Mouse (Mus musculus): ENCODE measurements around the gene Gm17490. TPM values are rescaled to one million over a fixed set of nuclear protein-coding genes. Genes with fewer than 3 reads are reported as not detected.

The Gm17490 gene
- polyA plus RNA-seq, 1 experiment from 2014 or later: not detected

- Histone ChIP-seq H3K4me3 (ENCODE audit: low read depth, low read length) (no peak within 1 kb of the TSS), H3K4me2 (replicated peaks; ENCODE audit: low read depth, low read length) (no peak within 1 kb of the TSS), H3K9ac (replicated peaks; ENCODE audit: low read depth, low read length) (no peak within 1 kb of the TSS), H3K36me3 (ENCODE audit: control insufficient read depth, insufficient read depth, low read length) (no peaks in the 10 kb centered on the region), H3K27me3 (ENCODE audit: control insufficient read depth, insufficient read depth, low read length) (no peaks in the 10 kb centered on the region), H3K9me3 (ENCODE audit: control insufficient read depth, low read depth, low read length) (no peaks in the 10 kb centered on the region), H3K27ac (ENCODE audit: low read length) (no peak within 1 kb of the TSS), H3K4me1 (ENCODE audit: control insufficient read depth, insufficient read depth, low read length) (no peaks in the 10 kb centered on the region)
- WGBS: 82% methylated on average over 3 of the region's 3 CpGs
- ATAC-seq (ENCODE audit: insufficient number of reproducible peaks, insufficient read depth, low FRiP score, low read depth): no peak
Observed at GRCm38 (mm10) chr2:11642451-11642941, 16.4 kb upstream of the Gm17490 start, which contains the start of gene Il2ra. Gene Il2ra, plus strand, starts transcription at chr2:11642807.

GRCm38 (mm10) chr2:11637115-11637514 is 11.1 kb upstream of the Gm17490 start:
- H3K36me3 ChIP-seq (ENCODE audit: control insufficient read depth, insufficient read depth, low read length): no peaks in the 10 kb centered on the region
- no peak overlapping the region for H3K4me2 ChIP-seq (replicated peaks; ENCODE audit: low read depth, low read length)
- no peak overlapping the region for H3K4me3 ChIP-seq (ENCODE audit: low read depth, low read length)
- no peaks in the 10 kb centered on the region for H3K4me1 ChIP-seq (ENCODE audit: control insufficient read depth, insufficient read depth, low read length)
- H3K9me3 ChIP-seq (ENCODE audit: control insufficient read depth, low read depth, low read length): no peaks in the 10 kb centered on the region
- no peak overlapping the region for H3K9ac ChIP-seq (replicated peaks; ENCODE audit: low read depth, low read length)
- no peaks in the 10 kb centered on the region for H3K27me3 ChIP-seq (ENCODE audit: control insufficient read depth, insufficient read depth, low read length)
- H3K27ac ChIP-seq (ENCODE audit: low read length): no peak overlapping the region
- ATAC-seq (ENCODE audit: insufficient number of reproducible peaks, insufficient read depth, low FRiP score, low read depth): no peak
- WGBS: 70% methylated on average over 1 of the region's 1 CpGs

- H3K36me3 ChIP-seq (ENCODE audit: control insufficient read depth, insufficient read depth, low read length): no peaks in the 10 kb centered on the region
- no peaks in the 10 kb centered on the region for H3K27me3 ChIP-seq (ENCODE audit: control insufficient read depth, insufficient read depth, low read length)
- no peak overlapping the region for H3K4me3 ChIP-seq (ENCODE audit: low read depth, low read length)
- H3K9ac ChIP-seq (replicated peaks; ENCODE audit: low read depth, low read length): no peak overlapping the region
- H3K27ac ChIP-seq (ENCODE audit: low read length): no peak overlapping the region
- H3K9me3 ChIP-seq (ENCODE audit: control insufficient read depth, low read depth, low read length): no peaks in the 10 kb centered on the region
- 76% methylated on average over 3 of the region's 3 CpGs for WGBS
- H3K4me1 ChIP-seq (ENCODE audit: control insufficient read depth, insufficient read depth, low read length): no peaks in the 10 kb centered on the region
- no peak overlapping the region for H3K4me2 ChIP-seq (replicated peaks; ENCODE audit: low read depth, low read length)
- no peak for ATAC-seq (ENCODE audit: insufficient number of reproducible peaks, insufficient read depth, low FRiP score, low read depth)
Observed at GRCm38 (mm10) chr2:11636138-11636480, 10.0 kb upstream of the Gm17490 start.

- Histone ChIP-seq H3K4me3 (ENCODE audit: low read depth, low read length) (no peak overlapping the region), H3K36me3 (ENCODE audit: control insufficient read depth, insufficient read depth, low read length) (no peaks in the 10 kb centered on the region), H3K9ac (replicated peaks; ENCODE audit: low read depth, low read length) (no peak overlapping the region), H3K27ac (ENCODE audit: low read length) (no peak overlapping the region), H3K9me3 (ENCODE audit: control insufficient read depth, low read depth, low read length) (no peaks in the 10 kb centered on the region), H3K4me1 (ENCODE audit: control insufficient read depth, insufficient read depth, low read length) (no peaks in the 10 kb centered on the region), H3K4me2 (replicated peaks; ENCODE audit: low read depth, low read length) (no peak overlapping the region), H3K27me3 (ENCODE audit: control insufficient read depth, insufficient read depth, low read length) (no peaks in the 10 kb centered on the region)
- 92% methylated on average over 5 of the region's 5 CpGs for WGBS
- ATAC-seq (ENCODE audit: insufficient number of reproducible peaks, insufficient read depth, low FRiP score, low read depth): no peak
Observed at GRCm38 (mm10) chr2:11635471-11636137, 9.5 kb upstream of the Gm17490 start.

- no peaks in the 10 kb centered on the region for H3K36me3 ChIP-seq (ENCODE audit: control insufficient read depth, insufficient read depth, low read length)
- H3K27ac ChIP-seq (ENCODE audit: low read length): no peak overlapping the region
- 84% methylated on average over 6 of the region's 6 CpGs for whole genome bisulfite sequencing
- no peak overlapping the region for H3K4me2 ChIP-seq (replicated peaks; ENCODE audit: low read depth, low read length)
- no peaks in the 10 kb centered on the region for H3K9me3 ChIP-seq (ENCODE audit: control insufficient read depth, low read depth, low read length)
- no peak overlapping the region for H3K4me3 ChIP-seq (ENCODE audit: low read depth, low read length)
- no peaks in the 10 kb centered on the region for H3K4me1 ChIP-seq (ENCODE audit: control insufficient read depth, insufficient read depth, low read length)
- H3K9ac ChIP-seq (replicated peaks; ENCODE audit: low read depth, low read length): no peak overlapping the region
- ATAC-seq (ENCODE audit: insufficient number of reproducible peaks, insufficient read depth, low FRiP score, low read depth): no peak
- no peaks in the 10 kb centered on the region for H3K27me3 ChIP-seq (ENCODE audit: control insufficient read depth, insufficient read depth, low read length)
Observed at GRCm38 (mm10) chr2:11635035-11635434, 9.0 kb upstream of the Gm17490 start.

- Histone ChIP-seq H3K27me3 (ENCODE audit: control insufficient read depth, insufficient read depth, low read length) (no peaks in the 10 kb centered on the region), H3K36me3 (ENCODE audit: control insufficient read depth, insufficient read depth, low read length) (no peaks in the 10 kb centered on the region), H3K4me1 (ENCODE audit: control insufficient read depth, insufficient read depth, low read length) (no peaks in the 10 kb centered on the region), H3K4me3 (ENCODE audit: low read depth, low read length) (no peak overlapping the region), H3K27ac (ENCODE audit: low read length) (no peak overlapping the region), H3K4me2 (replicated peaks; ENCODE audit: low read depth, low read length) (no peak overlapping the region), H3K9ac (replicated peaks; ENCODE audit: low read depth, low read length) (no peak overlapping the region), H3K9me3 (ENCODE audit: control insufficient read depth, low read depth, low read length) (no peaks in the 10 kb centered on the region)
- ATAC-seq (ENCODE audit: insufficient number of reproducible peaks, insufficient read depth, low FRiP score, low read depth): no peak
- 89% methylated on average over 2 of the region's 2 CpGs for WGBS
Observed at GRCm38 (mm10) chr2:11623726-11624125, 2.3 kb downstream of the Gm17490 start.

- no peak for ATAC-seq (ENCODE audit: insufficient number of reproducible peaks, insufficient read depth, low FRiP score, low read depth)
- 84% methylated on average over 8 of the region's 8 CpGs for WGBS
- H3K4me2 ChIP-seq (replicated peaks; ENCODE audit: low read depth, low read length): no peak overlapping the region
- no peaks in the 10 kb centered on the region for H3K4me1 ChIP-seq (ENCODE audit: control insufficient read depth, insufficient read depth, low read length)
- no peak overlapping the region for H3K27ac ChIP-seq (ENCODE audit: low read length)
- H3K4me3 ChIP-seq (ENCODE audit: low read depth, low read length): no peak overlapping the region
- H3K36me3 ChIP-seq (ENCODE audit: control insufficient read depth, insufficient read depth, low read length): no peaks in the 10 kb centered on the region
- no peak overlapping the region for H3K9ac ChIP-seq (replicated peaks; ENCODE audit: low read depth, low read length)
- H3K27me3 ChIP-seq (ENCODE audit: control insufficient read depth, insufficient read depth, low read length): no peaks in the 10 kb centered on the region
- H3K9me3 ChIP-seq (ENCODE audit: control insufficient read depth, low read depth, low read length): no peaks in the 10 kb centered on the region
Observed at GRCm38 (mm10) chr2:11623173-11623572, 2.9 kb downstream of the Gm17490 start.

- Histone ChIP-seq H3K4me1 (ENCODE audit: control insufficient read depth, insufficient read depth, low read length) (no peaks in the 10 kb centered on the region), H3K4me3 (ENCODE audit: low read depth, low read length) (no peak overlapping the region), H3K27me3 (ENCODE audit: control insufficient read depth, insufficient read depth, low read length) (no peaks in the 10 kb centered on the region), H3K27ac (ENCODE audit: low read length) (no peak overlapping the region), H3K36me3 (ENCODE audit: control insufficient read depth, insufficient read depth, low read length) (no peaks in the 10 kb centered on the region), H3K9me3 (ENCODE audit: control insufficient read depth, low read depth, low read length) (no peaks in the 10 kb centered on the region), H3K9ac (replicated peaks; ENCODE audit: low read depth, low read length) (no peak overlapping the region), H3K4me2 (replicated peaks; ENCODE audit: low read depth, low read length) (no peak overlapping the region)
- 86% methylated on average over 2 of the region's 2 CpGs for WGBS
- ATAC-seq (ENCODE audit: insufficient number of reproducible peaks, insufficient read depth, low FRiP score, low read depth): no peak
Observed at GRCm38 (mm10) chr2:11619598-11619997, 6.5 kb downstream of the Gm17490 start.

GRCm38 (mm10) chr2:11616846-11617245 is 9.2 kb downstream of the Gm17490 start:
- Histone ChIP-seq H3K4me2 (replicated peaks; ENCODE audit: low read depth, low read length) (no peak overlapping the region), H3K36me3 (ENCODE audit: control insufficient read depth, insufficient read depth, low read length) (no peaks in the 10 kb centered on the region), H3K27me3 (ENCODE audit: control insufficient read depth, insufficient read depth, low read length) (no peaks in the 10 kb centered on the region), H3K9ac (replicated peaks; ENCODE audit: low read depth, low read length) (no peak overlapping the region), H3K27ac (ENCODE audit: low read length) (no peak overlapping the region), H3K4me1 (ENCODE audit: control insufficient read depth, insufficient read depth, low read length) (no peaks in the 10 kb centered on the region), H3K9me3 (ENCODE audit: control insufficient read depth, low read depth, low read length) (no peaks in the 10 kb centered on the region), H3K4me3 (ENCODE audit: low read depth, low read length) (no peak overlapping the region)
- WGBS: 91% methylated on average over 9 of the region's 9 CpGs
- ATAC-seq (ENCODE audit: insufficient number of reproducible peaks, insufficient read depth, low FRiP score, low read depth): no peak
